Mouse (Mus musculus): ENCODE results near the gene Lrp8.

Lrp8 gene

DNA sequence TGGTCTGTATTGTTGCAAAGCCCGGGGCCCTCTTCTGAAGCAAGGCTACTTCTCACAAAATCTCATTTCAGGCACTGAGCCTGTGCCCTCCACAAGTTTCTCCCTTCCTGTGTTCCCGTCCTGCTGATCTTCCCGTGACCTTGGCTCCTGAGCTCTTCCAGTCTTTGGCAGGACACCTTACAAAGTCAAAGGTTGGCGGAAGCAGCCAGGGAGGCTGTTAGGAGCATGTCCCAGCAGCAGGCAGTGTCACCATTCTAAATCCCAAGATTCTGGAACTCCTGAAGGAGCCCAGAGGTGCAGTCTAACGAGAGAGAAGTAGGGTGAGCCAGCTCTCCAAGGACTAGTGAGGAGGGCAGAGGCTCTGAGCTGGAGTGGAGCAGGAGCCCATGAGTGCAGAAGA, 46.5 kb downstream of the Lrp8 start:
- DNase-seq: peak; percentile 51

DNA sequence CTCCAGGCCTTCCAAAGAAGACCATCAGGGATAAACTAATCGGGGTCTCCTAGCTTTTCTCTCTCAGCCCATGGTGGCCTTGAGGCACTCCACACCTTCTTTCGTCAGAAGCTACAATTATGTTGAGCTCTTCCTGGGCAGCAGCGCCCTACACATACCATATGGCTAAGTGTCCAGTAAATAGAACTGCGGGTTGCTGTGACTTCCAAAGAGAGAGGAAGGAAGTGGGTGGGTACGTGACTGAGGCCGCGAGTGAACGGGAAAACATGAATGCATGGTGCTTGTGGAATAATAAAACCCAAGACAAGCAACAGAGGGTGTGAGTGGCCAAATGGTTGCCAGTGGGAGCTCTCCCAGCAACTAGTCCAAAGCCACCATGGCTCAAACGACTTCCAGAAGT, 47.6 kb downstream of the Lrp8 start:
- DNase-seq: no peak

- DNase-seq: peak; percentile 34
These were observed 48.0 kb downstream of the Lrp8 start for GRCm38 (mm10) chr4:107850091-107850490.

- no peak for DNase-seq
These were observed 51.3 kb downstream of the Lrp8 start for GRCm38 (mm10) chr4:107853333-107853732.

GRCm38 (mm10) chr4:107853836-107854235, 51.8 kb downstream of the Lrp8 start:
- DNase-seq: peak; percentile 30

DNA sequence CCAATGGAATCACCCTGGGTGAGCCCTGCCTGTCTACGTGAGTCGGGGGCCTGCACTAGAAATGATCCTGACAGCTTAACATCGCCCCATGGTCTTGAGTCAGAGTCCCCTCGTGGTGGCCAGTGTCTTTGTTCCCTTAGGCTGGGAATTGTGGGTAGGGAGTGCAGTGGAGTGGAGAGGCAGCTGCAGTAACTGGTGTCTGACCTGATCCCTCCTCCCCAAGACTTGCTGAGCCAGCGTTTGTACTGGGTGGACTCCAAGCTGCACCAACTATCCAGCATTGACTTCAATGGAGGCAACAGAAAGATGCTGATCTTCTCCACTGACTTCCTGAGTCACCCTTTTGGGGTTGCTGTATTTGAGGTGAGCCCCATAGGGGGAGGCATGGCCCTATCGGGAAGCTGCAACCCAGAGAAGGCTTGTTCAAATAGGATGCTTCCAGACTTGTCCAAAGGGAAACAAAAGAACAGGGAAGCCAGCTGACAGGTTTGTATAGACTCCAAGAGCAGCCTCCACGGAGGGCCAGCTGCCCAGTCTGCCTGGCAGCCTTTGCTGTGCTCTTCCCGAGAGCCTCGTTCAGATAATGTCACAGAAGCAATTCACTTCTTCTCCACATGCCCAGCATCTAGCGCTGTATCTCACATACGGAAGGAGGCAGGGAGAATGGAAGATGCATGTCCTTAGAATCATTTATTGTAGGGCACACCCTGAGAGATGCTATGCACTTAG, 55.1 kb downstream of the Lrp8 start:
- DNase-seq: no peak

GRCm38 (mm10) chr4:107858995-107859394, 56.9 kb downstream of the Lrp8 start:
- DNase-seq: no peak

GRCm38 (mm10) chr4:107864866-107865265, 62.8 kb downstream of the Lrp8 start:
- no peak for DNase-seq

GRCm38 (mm10) chr4:107879254-107880050, 77.4 kb downstream of the Lrp8 start, which contains the start of gene Magoh:
Magoh (plus strand) TSS chr4:107879755.
- DNase-seq: peak; percentile 98

DNA sequence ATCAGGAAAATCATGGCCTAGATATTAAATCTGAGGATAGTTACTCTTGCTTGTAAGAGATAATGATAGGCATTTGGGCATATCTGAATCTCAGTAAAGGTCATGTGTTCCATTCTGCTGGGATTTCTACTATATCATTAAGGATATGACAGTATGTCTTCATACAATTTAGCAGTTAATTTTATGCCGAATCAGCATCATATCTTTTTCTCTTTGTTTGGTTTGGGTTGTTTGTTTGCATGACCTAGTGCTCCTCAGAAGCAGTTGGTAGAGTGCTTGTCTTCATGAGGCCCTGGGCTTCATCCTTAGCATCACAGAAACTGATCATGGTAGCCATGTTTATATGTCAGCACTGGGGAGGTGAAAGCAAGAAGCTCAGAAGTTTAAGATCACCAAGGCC, 79.6 kb downstream of the Lrp8 start:
- no peak for DNase-seq

DNA sequence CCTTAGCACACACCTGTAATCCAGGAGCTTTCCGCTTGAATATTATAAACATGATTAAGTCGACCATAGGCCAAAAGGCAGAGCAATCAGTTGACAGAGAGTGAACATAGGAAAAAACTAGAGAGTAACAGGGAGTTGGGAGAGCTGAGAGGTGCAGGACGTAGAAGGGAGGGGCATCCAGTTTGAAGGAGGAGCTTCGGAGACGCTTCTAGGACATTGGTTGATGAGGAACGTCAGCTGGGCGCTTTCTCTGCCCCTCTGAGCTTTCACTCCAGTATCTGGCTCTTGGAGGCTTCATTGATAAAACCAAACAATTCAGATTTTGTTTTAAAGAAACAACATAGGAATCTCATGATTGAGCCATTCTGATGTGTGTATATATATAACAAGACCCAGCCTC, 84.3 kb downstream of the Lrp8 start:
- DNase-seq: no peak

DNA sequence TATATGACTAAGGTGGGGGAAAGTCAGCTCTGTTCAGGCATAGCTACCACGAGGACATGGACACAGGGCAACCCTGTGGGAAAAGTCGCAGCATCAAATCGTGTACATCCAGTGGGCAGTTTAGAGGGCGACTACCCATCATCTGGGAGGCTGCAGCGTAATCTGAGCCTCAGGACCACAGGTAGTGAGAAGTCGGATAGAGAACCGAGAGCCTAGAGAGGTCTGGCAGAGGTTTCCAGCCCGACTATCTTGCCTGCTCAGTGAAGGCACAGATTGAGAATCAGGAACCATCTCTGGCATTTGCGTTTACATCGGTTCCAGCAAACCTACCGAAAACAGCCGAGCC, 87.3 kb downstream of the Lrp8 start:
- DNase-seq: no peak

GRCm38 (mm10) chr4:107889731-107890432, 87.8 kb downstream of the Lrp8 start, which contains the start of gene 0610037L13Rik:
0610037L13Rik (plus strand) TSS chr4:107889813.
- peak; percentile 97 for DNase-seq

DNA sequence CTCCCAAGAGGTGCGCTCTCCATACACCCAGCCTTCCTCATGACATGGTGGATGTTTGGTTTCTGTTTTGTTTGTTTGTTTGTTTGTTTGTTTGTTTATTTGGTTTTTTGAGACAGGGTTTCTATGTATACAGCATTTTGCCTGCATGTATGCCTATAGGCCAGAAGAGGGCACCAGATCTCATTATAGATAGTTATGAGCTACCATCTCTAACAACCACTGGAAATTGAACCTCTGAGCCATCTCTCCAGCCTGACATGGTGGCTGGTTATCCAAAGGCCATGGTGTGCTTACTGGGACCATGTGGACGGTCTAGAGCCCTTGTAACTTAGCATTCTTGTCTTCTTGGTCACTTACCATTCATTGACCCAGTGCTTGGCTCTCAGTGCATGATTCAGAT, 90.6 kb downstream of the Lrp8 start:
- DNase-seq: peak; percentile 31

DNA sequence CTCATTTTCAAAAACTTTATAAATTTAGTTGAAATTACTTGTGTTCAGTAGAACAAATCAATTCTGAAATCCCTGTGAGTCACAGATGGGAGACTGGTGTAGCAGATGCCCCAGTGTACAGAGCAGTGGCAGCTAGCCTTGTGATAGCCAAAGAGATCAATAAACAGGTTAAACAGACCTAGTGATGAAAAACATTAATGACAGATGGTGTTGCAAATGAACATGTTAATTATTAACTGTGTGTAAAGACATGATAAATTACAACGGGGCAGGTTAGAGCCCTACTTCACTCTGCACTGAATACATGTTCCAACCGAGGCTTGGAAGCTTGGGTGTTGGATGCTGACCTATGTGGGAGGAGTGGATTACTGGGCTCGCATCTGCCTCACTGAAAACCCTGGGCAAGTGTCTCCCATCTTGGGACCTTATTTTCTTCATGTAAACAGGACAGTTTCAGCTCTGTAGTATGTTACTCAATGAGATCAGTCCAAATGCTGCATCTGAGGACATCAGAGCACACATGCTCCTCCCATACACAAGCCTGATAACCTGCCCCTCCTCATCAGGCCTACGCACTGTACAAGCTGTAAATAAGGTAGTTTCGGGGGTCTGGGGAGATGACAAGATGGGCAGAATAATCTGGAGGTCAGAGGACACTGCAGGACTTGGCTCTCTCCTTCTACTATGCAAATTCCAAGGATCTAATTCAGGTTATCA, 97.3 kb downstream of the Lrp8 start:
- DNase-seq: no peak

DNA sequence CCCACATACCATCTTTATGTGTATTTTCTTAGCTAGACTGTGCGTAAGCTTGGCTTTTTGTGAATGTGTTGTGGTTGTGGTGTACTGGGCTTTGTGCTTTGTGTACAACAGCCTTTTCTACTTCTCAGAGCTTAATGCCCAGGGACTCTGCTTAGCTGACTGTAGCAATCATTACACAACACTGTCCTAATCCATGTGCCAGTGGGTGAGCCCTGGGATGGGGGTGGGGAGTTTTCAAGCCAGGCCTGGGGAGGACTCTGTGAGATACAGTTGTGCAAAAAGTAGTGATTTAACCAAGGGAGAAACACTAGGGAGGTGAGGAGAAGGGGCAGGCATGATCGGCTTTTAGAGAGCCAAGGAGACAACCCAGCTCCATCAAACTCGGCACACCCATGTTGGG, 98.1 kb downstream of the Lrp8 start:
- DNase-seq: no peak

DNA sequence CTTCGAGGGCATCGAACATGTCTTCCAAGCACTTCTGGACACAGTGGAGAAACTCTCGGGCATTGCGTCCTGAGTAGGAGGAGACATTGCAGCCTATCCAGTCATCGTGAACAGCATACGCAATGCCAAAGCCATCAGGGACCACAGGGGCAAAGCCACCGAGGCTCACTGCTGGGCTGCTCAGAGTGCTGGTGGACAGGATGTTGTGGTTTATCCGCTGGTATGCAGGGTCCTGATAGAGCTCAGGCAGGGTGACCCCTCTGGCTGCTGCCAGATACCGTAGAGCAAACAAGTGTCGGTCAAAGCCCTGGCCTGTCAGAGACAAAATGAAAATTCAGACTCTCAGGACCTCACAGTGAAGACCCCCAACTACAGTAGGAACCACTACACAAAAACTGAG, 102.2 kb downstream of the Lrp8 start:
- no peak for DNase-seq

DNA sequence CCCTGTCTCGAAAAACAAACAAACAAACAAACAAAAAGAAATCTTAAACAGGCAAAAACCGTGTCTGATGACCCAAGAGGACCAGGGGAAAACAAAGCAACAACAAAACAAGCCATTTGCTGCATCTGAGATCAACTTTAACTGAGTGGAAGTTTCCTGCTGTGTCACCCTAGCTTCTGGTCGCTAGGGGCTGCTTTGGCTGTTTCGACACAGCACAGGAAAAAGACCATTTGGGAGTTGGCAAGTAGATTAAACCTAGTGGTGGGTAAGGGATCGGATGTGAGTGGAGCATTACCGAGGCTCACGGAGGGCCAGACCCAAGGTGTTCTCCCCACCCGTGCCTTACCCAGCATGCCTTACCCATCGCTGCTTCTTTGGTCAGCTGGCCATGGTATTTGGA, 104.5 kb downstream of the Lrp8 start:
- no peak for DNase-seq

- DNase-seq: no peak
These were observed 108.0 kb downstream of the Lrp8 start for GRCm38 (mm10) chr4:107910020-107910419.

DNA sequence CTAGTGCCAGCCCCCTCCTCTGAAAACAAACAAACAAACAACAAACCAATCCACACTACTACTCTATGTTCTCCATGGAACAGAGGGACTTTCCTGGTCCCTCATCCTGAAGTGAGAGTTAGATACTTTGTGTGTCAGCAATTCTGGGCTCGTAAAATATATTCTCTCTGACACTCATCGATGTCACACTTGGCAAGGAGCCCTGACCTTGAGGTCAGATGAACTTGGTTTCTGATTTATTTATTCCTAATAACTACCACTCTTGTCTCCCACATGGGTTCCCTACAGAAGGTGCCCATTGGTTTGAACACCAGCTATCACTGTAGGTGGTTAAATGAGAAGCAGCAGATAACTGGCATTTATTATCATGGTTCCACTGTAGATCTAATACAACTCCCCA, 118.3 kb downstream of the Lrp8 start:
- DNase-seq: peak; percentile 30

DNA sequence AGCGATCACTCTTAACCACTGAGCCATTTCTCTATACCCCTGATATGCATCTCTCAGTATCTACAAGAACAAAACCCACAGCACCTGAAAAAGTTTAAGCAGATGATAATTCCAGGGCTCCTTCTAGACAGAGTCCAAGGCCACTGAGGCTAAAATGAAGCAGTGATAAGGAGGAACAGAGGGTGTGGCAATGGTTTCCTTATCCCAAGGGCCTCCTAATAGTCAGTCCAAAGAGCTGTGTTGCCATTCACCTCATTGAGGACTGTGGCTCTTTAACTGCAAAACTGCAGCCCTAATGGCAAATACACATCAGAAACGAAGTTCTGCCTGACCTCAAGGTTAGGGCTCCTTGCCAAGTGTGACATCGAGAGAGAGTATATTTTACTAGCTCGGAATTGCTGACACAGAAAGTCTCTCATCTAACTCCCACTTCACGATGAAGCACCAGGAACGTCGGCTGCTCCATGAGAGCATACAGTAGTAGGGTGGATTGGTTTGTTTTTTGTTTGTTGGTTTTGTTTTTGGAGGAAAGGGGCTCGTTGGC, 119.2 kb downstream of the Lrp8 start:
- peak; percentile 79 for DNase-seq

- DNase-seq: peak; percentile 89
These were observed 119.9 kb downstream of the Lrp8 start for GRCm38 (mm10) chr4:107921952-107922351.
